Mouse (Mus musculus) G1E (cell line): ENCODE measurements at regions not wholly inside any gene's neighbourhood (a gene's known extent, or its start where the extent isn't known, plus 50 kb on each side); places are given as distances from the start of the nearest gene placed in this dataset.

Experiments used
- CTCF ChIP-seq: IDR thresholded peaks from 2 replicates; pipeline ENCODE4 v1.5.1; 2012; ENCODE audit warnings: low read depth, low read length, inconsistent platforms, mixed read lengths
- GATA1 ChIP-seq: IDR thresholded peaks from 2 replicates; pipeline ENCODE4 v1.6.1; 2012; ENCODE audit warnings: borderline replicate concordance, low read length, inconsistent platforms, mixed read lengths
- POLR2AphosphoS5 ChIP-seq: IDR thresholded peaks from 2 replicates; pipeline ENCODE4 v1.6.1; 2012; ENCODE audit warnings: low read depth, low read length, inconsistent platforms; ENCODE audit not compliant: insufficient replicate concordance
- TAL1 ChIP-seq: conservative IDR thresholded peaks from 2 replicates; pipeline ENCODE4 v1.6.1; 2012; ENCODE audit warnings: low read depth, low read length, inconsistent platforms, mixed read lengths

DNA sequence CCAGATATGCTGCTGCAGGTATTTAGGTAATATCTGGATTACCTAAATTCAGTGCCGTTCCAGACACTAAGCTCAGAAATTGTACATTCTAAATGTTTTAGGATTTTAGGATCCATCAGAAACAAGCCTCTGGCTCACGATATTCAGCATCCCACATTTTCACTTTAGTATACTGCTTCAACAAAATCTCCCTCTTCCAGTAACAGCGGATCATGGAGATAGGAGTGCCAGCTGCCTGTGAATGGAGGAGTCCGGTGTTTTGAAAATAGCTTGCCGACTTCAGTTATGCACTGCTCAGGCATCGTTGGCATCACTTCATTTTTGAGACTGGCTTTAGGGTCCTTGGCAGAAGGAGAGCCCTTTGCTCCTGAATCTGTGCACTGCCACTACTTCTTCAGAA, 2199.5 kb downstream of the 9330182O14Rik start:
- TF ChIP-seq POLR2AphosphoS5 (no peak), CTCF (no peak), TAL1 (no peak), GATA1 (no peak)
